Mouse (Mus musculus): Measurements from ENCODE around the gene Med29. TPM values are rescaled to one million over a fixed set of nuclear protein-coding genes. Genes with fewer than 3 reads are reported as not detected.

Gene Med29
- total and polyA plus RNA-seq, 3 experiments = 31.1 to 39.6 TPM; not detected in 1

- TF ChIP-seq RCOR1 (IDR thresholded peaks at IDR 0.05; ENCODE audit: low read depth, low read length) = no peak
- TF ChIP-seq NELFE (IDR thresholded peaks at IDR 0.05; ENCODE audit: low read depth, low read length) = no peak
- no peak for TF ChIP-seq BHLHE40 (IDR thresholded peaks at IDR 0.05; ENCODE audit: borderline replicate concordance, low read depth, low read length)
- TF ChIP-seq USF1 (IDR thresholded peaks at IDR 0.05; ENCODE audit: low read depth, low read length) = no peak
- TF ChIP-seq ZC3H11A (IDR thresholded peaks at IDR 0.05; ENCODE audit: low read depth, low read length) = no peak
- no peak for TF ChIP-seq ZMIZ1 (IDR thresholded peaks at IDR 0.05; ENCODE audit: low read depth, low read length)
- TF ChIP-seq NRF1 (IDR thresholded peaks at IDR 0.05; ENCODE audit: insufficient read depth, low read depth, low read length, poor library complexity, severe bottlenecking) = no peak
- no peak for TF ChIP-seq ZNF384 (IDR thresholded peaks at IDR 0.05; ENCODE audit: low read depth, low read length)
- TF ChIP-seq MAFK (IDR thresholded peaks at IDR 0.05; ENCODE audit: borderline replicate concordance, low read depth, low read length) = no peak
- no peak for TF ChIP-seq USF2 (IDR thresholded peaks at IDR 0.05; ENCODE audit: borderline replicate concordance in 1 of 2, insufficient read depth in 1 of 2, low read depth in 1 of 2, low read length in 2 of 2)
- TF ChIP-seq ZKSCAN1 (IDR thresholded peaks at IDR 0.05; ENCODE audit: low read depth, low read length) = no peak
- TF ChIP-seq TCF12 (IDR thresholded peaks at IDR 0.05; ENCODE audit: low read depth, low read length) = no peak
- H3K4me3 ChIP-seq (ENCODE audit: control insufficient read depth in 1 of 2, insufficient read depth in 1 of 2, low read depth in 2 of 2, low read length in 2 of 2) = no peak overlapping the region
- peaks cover 0 to 1% of the 10 kb centered on the region in 2 experiments; a peak in 2 of 4 replicates for H3K36me3 ChIP-seq (ENCODE audit: control insufficient read depth in 1 of 2, insufficient read depth in 2 of 2, low read length in 2 of 2)
- H3K27me3 ChIP-seq (ENCODE audit: control insufficient read depth in 1 of 2, insufficient read depth in 2 of 2, low read length in 2 of 2) = no peaks in the 10 kb centered on the region
- H3K27ac ChIP-seq (ENCODE audit: control insufficient read depth, low read depth, low read length) = no peak overlapping the region
- no peaks in the 10 kb centered on the region for H3K9me3 ChIP-seq (replicated peaks; ENCODE audit: insufficient read depth, low read length)
- no peak for DNase-seq (ENCODE audit: low read depth, low spot score)
- H3K79me2 ChIP-seq (ENCODE audit: control insufficient read depth, insufficient read depth, low read length, poor library complexity) = no peaks in the 10 kb centered on the region
- no peak overlapping the region for H3K9ac ChIP-seq (ENCODE audit: control insufficient read depth, low read depth, low read length, poor library complexity, severe bottlenecking)
- H3K4me1 ChIP-seq (ENCODE audit: control insufficient read depth in 1 of 2, insufficient read depth in 2 of 2, low read length in 2 of 2) = peaks cover 0 to 6% of the 10 kb centered on the region in 2 experiments; a peak in 1 of 4 replicates
These were observed 34.1 kb downstream of the Med29 start for GRCm38 (mm10) chr7:28358431-28358830.

DNA sequence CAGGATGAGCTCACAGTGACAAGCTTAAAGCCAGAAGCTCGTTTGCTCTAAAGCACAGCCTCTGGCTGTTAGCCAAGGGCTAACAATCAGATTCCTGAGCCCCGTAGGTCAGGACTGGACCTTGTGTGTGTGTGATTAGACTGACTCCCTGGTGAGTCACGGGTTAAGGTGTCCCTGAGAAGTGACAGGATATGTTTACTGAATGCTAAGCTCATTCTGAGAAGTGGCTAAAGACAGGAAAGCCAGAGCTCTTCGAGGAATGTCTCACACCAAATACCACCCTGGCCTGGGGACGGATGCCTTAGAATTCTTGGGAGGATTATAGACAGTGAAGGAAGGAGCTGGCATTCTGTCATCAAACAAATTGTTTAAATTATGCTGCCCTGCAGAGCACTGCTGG is 34.5 kb downstream of the Med29 start:
- H3K79me2 ChIP-seq (ENCODE audit: control insufficient read depth, insufficient read depth, low read length, poor library complexity) = no peaks in the 10 kb centered on the region
- no peaks in the 10 kb centered on the region for H3K27me3 ChIP-seq (ENCODE audit: control insufficient read depth in 1 of 2, insufficient read depth in 2 of 2, low read length in 2 of 2)
- peaks cover 0 to 8% of the 10 kb centered on the region in 2 experiments; a peak in 1 of 4 replicates for H3K4me1 ChIP-seq (ENCODE audit: control insufficient read depth in 1 of 2, insufficient read depth in 2 of 2, low read length in 2 of 2)
- H3K9me3 ChIP-seq (replicated peaks; ENCODE audit: insufficient read depth, low read length) = no peaks in the 10 kb centered on the region
- DNase-seq (ENCODE audit: low read depth, low spot score) = no peak
- H3K27ac ChIP-seq (ENCODE audit: control insufficient read depth, low read depth, low read length) = no peak overlapping the region
- H3K4me3 ChIP-seq (ENCODE audit: control insufficient read depth in 1 of 2, insufficient read depth in 1 of 2, low read depth in 2 of 2, low read length in 2 of 2) = no peak overlapping the region
- H3K36me3 ChIP-seq (ENCODE audit: control insufficient read depth in 1 of 2, insufficient read depth in 2 of 2, low read length in 2 of 2) = peaks cover 2 to 5% of the 10 kb centered on the region in 2 experiments
- H3K9ac ChIP-seq (ENCODE audit: control insufficient read depth, low read depth, low read length, poor library complexity, severe bottlenecking) = no peak overlapping the region
- TF ChIP-seq MYC (IDR thresholded peaks at IDR 0.05; ENCODE audit: low read depth, low read length) = no peak
- TF ChIP-seq MAX (IDR thresholded peaks at IDR 0.05; ENCODE audit: low read length) = no peak
- no peak for TF ChIP-seq ZC3H11A (IDR thresholded peaks at IDR 0.05; ENCODE audit: low read depth, low read length)
- TF ChIP-seq NRF1 (IDR thresholded peaks at IDR 0.05; ENCODE audit: insufficient read depth, low read depth, low read length, poor library complexity, severe bottlenecking) = no peak
- TF ChIP-seq USF2 (IDR thresholded peaks at IDR 0.05; ENCODE audit: borderline replicate concordance in 1 of 2, insufficient read depth in 1 of 2, low read depth in 1 of 2, low read length in 2 of 2) = no peak
- TF ChIP-seq ZKSCAN1 (IDR thresholded peaks at IDR 0.05; ENCODE audit: low read depth, low read length) = no peak
- no peak for TF ChIP-seq POLR2AphosphoS5 (IDR thresholded peaks at IDR 0.05; ENCODE audit: borderline replicate concordance, low read depth, low read length)
- no peak for TF ChIP-seq ELF1 (IDR thresholded peaks at IDR 0.05; ENCODE audit: low read depth, low read length)
- no peak for TF ChIP-seq SIN3A (IDR thresholded peaks at IDR 0.05; ENCODE audit: low read length)
- no peak for TF ChIP-seq HCFC1 (IDR thresholded peaks at IDR 0.05; ENCODE audit: low read depth, low read length)
- no peak for TF ChIP-seq ZNF384 (IDR thresholded peaks at IDR 0.05; ENCODE audit: low read depth, low read length)
- TF ChIP-seq POLR2AphosphoS2 (IDR thresholded peaks at IDR 0.05; ENCODE audit: low read length) = no peak
- no peak for TF ChIP-seq SMC3 (IDR thresholded peaks at IDR 0.05; ENCODE audit: low read depth, low read length)
